Mouse (Mus musculus): ENCODE measurements at regions not wholly inside any gene's neighbourhood (a gene's known extent, or its start where the extent isn't known, plus 50 kb on each side); places are given as distances from the start of the nearest gene placed in this dataset.

- no peak for TF ChIP-seq GATA4 (IDR thresholded peaks at IDR 0.05; ENCODE audit: insufficient replicate concordance, low read length)
Observed at GRCm38 (mm10) chr1:35971435-35972189, 96.6 kb upstream of the Hs6st1 start.

- no peak for TF ChIP-seq GATA4 (IDR thresholded peaks at IDR 0.05; ENCODE audit: insufficient replicate concordance, low read length)
Observed at GRCm38 (mm10) chr1:35972190-35972584, 96.0 kb upstream of the Hs6st1 start.

GRCm38 (mm10) chr1:35973386-35973785 lies 94.8 kb upstream of the Hs6st1 start:
- TF ChIP-seq GATA4 (IDR thresholded peaks at IDR 0.05; ENCODE audit: insufficient replicate concordance, low read length): no peak

GRCm38 (mm10) chr1:35975611-35976208 lies 92.5 kb upstream of the Hs6st1 start:
- TF ChIP-seq GATA4 (IDR thresholded peaks at IDR 0.05; ENCODE audit: insufficient replicate concordance, low read length): no peak

- TF ChIP-seq GATA4 (IDR thresholded peaks at IDR 0.05; ENCODE audit: insufficient replicate concordance, low read length): no peak
Observed at GRCm38 (mm10) chr1:35976528-35976927, 91.7 kb upstream of the Hs6st1 start.

- TF ChIP-seq GATA4 (IDR thresholded peaks at IDR 0.05; ENCODE audit: insufficient replicate concordance, low read length): no peak
Observed at GRCm38 (mm10) chr1:35978116-35978515, 90.1 kb upstream of the Hs6st1 start.

GRCm38 (mm10) chr1:35978766-35979165 lies 89.4 kb upstream of the Hs6st1 start:
- TF ChIP-seq GATA4 (IDR thresholded peaks at IDR 0.05; ENCODE audit: insufficient replicate concordance, low read length): no peak

- TF ChIP-seq GATA4 (IDR thresholded peaks at IDR 0.05; ENCODE audit: insufficient replicate concordance, low read length): no peak
Observed at GRCm38 (mm10) chr1:35981226-35981625, 87.0 kb upstream of the Hs6st1 start.

- no peak for TF ChIP-seq GATA4 (IDR thresholded peaks at IDR 0.05; ENCODE audit: insufficient replicate concordance, low read length)
Observed at GRCm38 (mm10) chr1:35983361-35983760, 84.8 kb upstream of the Hs6st1 start.

GRCm38 (mm10) chr1:35985318-35985717 lies 82.9 kb upstream of the Hs6st1 start:
- no peak for TF ChIP-seq GATA4 (IDR thresholded peaks at IDR 0.05; ENCODE audit: insufficient replicate concordance, low read length)

GRCm38 (mm10) chr1:35986666-35987065 lies 81.5 kb upstream of the Hs6st1 start:
- TF ChIP-seq GATA4 (IDR thresholded peaks at IDR 0.05; ENCODE audit: insufficient replicate concordance, low read length): no peak

- TF ChIP-seq GATA4 (IDR thresholded peaks at IDR 0.05; ENCODE audit: insufficient replicate concordance, low read length): no peak
Observed at GRCm38 (mm10) chr1:35992227-35992909, 75.8 kb upstream of the Hs6st1 start.

GRCm38 (mm10) chr1:35992937-35993336 lies 75.3 kb upstream of the Hs6st1 start:
- TF ChIP-seq GATA4 (IDR thresholded peaks at IDR 0.05; ENCODE audit: insufficient replicate concordance, low read length): no peak

- TF ChIP-seq GATA4 (IDR thresholded peaks at IDR 0.05; ENCODE audit: insufficient replicate concordance, low read length): no peak
Observed at GRCm38 (mm10) chr1:35995691-35996090, 72.5 kb upstream of the Hs6st1 start.

- TF ChIP-seq GATA4 (IDR thresholded peaks at IDR 0.05; ENCODE audit: insufficient replicate concordance, low read length): no peak
Observed at GRCm38 (mm10) chr1:36001319-36001718, 66.9 kb upstream of the Hs6st1 start.

- TF ChIP-seq GATA4 (IDR thresholded peaks at IDR 0.05; ENCODE audit: insufficient replicate concordance, low read length): no peak
Observed at GRCm38 (mm10) chr1:36001821-36002220, 66.4 kb upstream of the Hs6st1 start.

All from liver, adult (tissue).